Mouse (Mus musculus) bone marrow, adult 2 months (tissue): ENCODE results near the gene Daxx. TPM values are rescaled to one million over a fixed set of nuclear protein-coding genes. Genes with fewer than 3 reads are reported as not detected.

Source experiments
- H3K27ac ChIP-seq: fragments of 200-500 bp; 2 replicates; pipeline ENCODE4 v1.5.1; 2012; ENCODE audit warnings: low read depth, mild to moderate bottlenecking, control low read depth, inconsistent platforms, low read length; ENCODE audit not compliant: control insufficient read depth, poor library complexity, insufficient read depth
- H3K4me1 ChIP-seq: fragments of 200-500 bp; 2 replicates; pipeline ENCODE4 v1.6.1; 2011; ENCODE audit warnings: low read length; ENCODE audit not compliant: control insufficient read depth, insufficient read depth
- H3K4me3 ChIP-seq: fragments of 200-500 bp; replicated peaks from 2 replicates; pipeline ENCODE3; 2011; ENCODE audit warnings: mild to moderate bottlenecking, low read depth, low read length, control low read depth; ENCODE audit not compliant: control insufficient read depth
- CTCF ChIP-seq: fragments of 200-500 bp; IDR thresholded peaks from 2 replicates; pipeline ENCODE4 v1.5.1; 2011; ENCODE audit warnings: low read length, control low read depth; ENCODE audit not compliant: control insufficient read depth, insufficient read depth
- POLR2A ChIP-seq: fragments of 200-500 bp; IDR thresholded peaks from 2 replicates; pipeline ENCODE4 v1.6.1; 2011; ENCODE audit warnings: low read depth, mild to moderate bottlenecking, control low read depth, low read length, borderline replicate concordance; ENCODE audit not compliant: control insufficient read depth
- WGBS: fragments of 180-500 bp; shearing (Covaris S2); methylation state at CpG from one replicate; pipeline ENCODE4 v1.1.7; 2018; 5-methylcytosine and 5-hydroxymethylcytosine counted together
- polyA plus RNA-seq: library from polyadenylated mRNA; stranded (reverse); fragments of >200 nt; gene quantifications from 2 replicates; pipeline ENCODE4 v1.2.4, GENCODE M21; 2011; ENCODE audit warnings: low replicate concordance; ENCODE audit not compliant: missing spikeins, insufficient read depth, insufficient read length

Daxx gene
- polyA plus RNA-seq, 1 experiment = 42.3 TPM

DNA sequence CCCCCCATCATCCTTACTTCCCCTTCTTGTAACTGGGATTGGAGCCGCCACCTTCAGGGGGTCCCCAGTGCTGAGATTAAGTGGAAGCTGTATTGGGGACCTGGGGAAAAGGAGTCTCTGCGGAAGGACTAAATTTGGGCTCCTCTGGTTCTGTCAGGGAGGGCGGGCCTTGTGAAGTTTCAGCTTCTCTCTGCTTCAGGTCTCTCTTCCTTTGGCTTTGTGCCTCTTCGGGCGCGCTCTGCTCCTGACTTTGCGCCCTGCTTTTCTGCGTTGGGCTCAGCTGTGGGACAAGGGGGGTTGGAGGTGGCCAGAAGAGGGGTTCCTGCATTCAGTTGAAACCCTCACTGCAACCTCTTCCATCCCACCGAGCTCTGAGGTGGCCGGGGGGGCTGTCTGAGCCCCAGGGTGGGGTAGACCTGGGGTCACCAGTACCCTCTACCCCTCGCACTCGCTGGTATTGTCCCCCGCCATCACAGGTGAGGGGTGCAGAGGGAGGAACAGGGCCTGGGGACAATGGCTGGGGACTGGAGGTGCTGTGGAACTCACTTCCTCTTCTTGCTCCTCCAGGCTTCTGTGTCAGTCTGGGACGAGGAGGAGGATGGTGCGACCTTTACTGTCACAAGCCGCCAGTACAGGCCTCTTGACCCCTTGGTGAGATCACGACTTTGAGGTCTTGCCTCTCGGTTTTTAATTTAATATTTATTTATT, 22.1 kb downstream of the Daxx start:
- H3K4me3 ChIP-seq = peak overlapping the region; percentile 93
- H3K27ac ChIP-seq = peak overlapping the region; percentile 99
- H3K4me1 ChIP-seq = no peaks in the 10 kb centered on the region; the same call in 1 of the 2 replicates
- TF ChIP-seq POLR2A (no peak), CTCF (no peak)
- WGBS = 25% methylated on average over 18 of the region's 18 CpGs

DNA sequence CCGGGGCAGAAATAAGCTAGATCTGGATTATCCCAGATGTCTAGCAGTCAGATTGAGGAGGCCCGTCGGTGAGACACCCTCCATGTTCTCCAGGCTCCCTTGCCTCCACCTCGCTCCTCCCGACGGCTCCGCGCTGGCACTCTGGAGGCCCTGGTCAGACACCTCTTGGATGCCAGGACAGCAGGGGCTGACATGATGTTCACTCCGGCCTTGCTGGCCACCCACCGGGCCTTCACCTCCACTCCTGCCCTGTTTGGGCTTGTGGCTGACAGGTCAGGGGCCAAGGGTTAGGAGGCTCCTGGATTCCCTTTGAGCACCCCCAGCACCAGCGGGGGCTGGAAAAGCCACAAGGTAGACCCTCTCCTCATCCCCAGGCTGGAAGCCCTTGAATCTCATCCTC, 22.7 kb downstream of the Daxx start:
- no peaks in the 10 kb centered on the region; the same call in 1 of the 2 replicates for H3K4me1 ChIP-seq
- TF ChIP-seq POLR2A (no peak), CTCF (no peak)
- no peak overlapping the region for H3K27ac ChIP-seq
- WGBS = 89% methylated on average over 11 of the region's 11 CpGs
- no peak overlapping the region for H3K4me3 ChIP-seq

DNA sequence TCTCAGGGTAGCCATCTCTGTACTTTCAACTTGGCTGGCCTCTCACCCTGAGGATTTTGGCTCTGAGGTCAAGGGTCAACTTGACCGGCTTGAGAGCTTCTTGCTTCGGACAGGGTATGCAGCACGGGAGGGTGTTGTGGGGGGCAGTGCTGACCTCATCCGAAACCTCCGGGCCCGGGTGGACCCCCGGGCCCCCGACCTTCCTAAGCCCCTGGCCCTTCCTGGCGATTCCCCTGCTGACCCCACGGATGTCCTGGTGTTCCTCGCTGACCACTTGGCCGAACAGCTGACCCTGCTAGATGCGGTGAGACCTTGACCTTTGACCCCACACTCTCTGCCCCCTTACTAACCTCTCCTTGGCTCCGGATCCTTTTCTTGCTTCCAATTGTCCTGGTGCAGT, 23.2 kb downstream of the Daxx start:
- no peaks in the 10 kb centered on the region; the same call in 1 of the 2 replicates for H3K4me1 ChIP-seq

DNA sequence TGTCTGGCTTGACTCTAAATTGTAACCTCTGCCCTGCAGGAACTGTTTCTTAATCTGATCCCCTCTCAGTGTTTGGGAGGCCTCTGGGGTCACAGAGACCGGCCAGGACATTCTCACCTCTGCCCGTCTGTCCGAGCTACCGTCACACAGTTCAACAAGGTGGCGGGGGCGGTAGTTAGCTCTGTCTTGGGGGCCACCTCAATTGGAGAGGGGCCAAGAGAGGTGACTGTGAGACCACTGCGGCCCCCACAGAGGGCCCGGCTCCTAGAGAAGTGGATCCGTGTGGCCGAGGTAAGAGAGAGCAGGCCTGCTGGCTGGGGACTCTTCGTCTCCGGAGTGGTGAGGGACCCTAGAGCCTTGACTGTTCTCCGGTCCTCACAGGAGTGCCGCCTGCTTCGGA, 23.8 kb downstream of the Daxx start:
- TF ChIP-seq CTCF = no peak
- TF ChIP-seq POLR2A = no peak
- no peaks in the 10 kb centered on the region; the same call in 1 of the 2 replicates for H3K4me1 ChIP-seq
- WGBS = 96% methylated on average over 15 of the region's 15 CpGs
- H3K4me3 ChIP-seq = no peak overlapping the region
- H3K27ac ChIP-seq = no peak overlapping the region

More for the DNA sequence above, 23.2 kb downstream of the Daxx start:
- no peak overlapping the region for H3K4me3 ChIP-seq
- no peak for TF ChIP-seq POLR2A
- no peak for TF ChIP-seq CTCF
- 92% methylated on average over 14 of the region's 14 CpGs for WGBS
- H3K27ac ChIP-seq = no peak overlapping the region

GRCm38 (mm10) chr17:33935422-33936055, 26.3 kb downstream of the Daxx start:
- Histone ChIP-seq H3K4me1 (no peaks in the 10 kb centered on the region; the same call in 1 of the 2 replicates), H3K27ac (no peak overlapping the region), H3K4me3 (no peak overlapping the region)
- WGBS = 92% methylated on average over 21 of the region's 21 CpGs
- no peak for TF ChIP-seq POLR2A
- no peak for TF ChIP-seq CTCF

DNA sequence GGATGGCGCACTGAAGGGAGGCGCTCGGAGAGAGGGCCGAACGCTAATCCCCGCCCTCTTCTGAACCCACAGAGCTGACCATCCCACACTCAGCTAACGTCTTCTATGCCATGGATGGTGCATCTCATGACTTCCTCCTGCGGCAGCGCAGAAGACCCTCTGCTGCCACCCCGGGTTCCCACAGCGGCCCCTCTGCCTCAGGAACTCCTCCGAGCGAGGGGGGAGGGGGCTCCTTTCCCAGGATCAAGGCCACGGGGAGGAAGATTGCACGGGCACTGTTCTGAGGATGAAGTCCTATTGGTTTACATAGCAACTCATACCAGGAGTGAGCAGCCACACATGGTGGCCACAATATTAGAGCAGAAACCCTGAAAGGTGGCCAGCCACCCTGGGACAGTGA, 27.8 kb downstream of the Daxx start:
- TF ChIP-seq POLR2A (no peak), CTCF (no peak)
- Histone ChIP-seq H3K4me3 (no peak overlapping the region), H3K27ac (no peak overlapping the region; the same call in 1 of the 2 replicates), H3K4me1 (no peaks in the 10 kb centered on the region; the same call in 1 of the 2 replicates)
- 90% methylated on average over 15 of the region's 15 CpGs for WGBS

- Histone ChIP-seq H3K4me1 (no peaks in the 10 kb centered on the region; the same call in 1 of the 2 replicates), H3K27ac (no peak overlapping the region), H3K4me3 (no peak overlapping the region)
- WGBS = 67% methylated on average over 11 of the region's 11 CpGs
- TF ChIP-seq POLR2A (no peak), CTCF (no peak)
These were observed 29.6 kb downstream of the Daxx start for GRCm38 (mm10) chr17:33938783-33939182.

DNA sequence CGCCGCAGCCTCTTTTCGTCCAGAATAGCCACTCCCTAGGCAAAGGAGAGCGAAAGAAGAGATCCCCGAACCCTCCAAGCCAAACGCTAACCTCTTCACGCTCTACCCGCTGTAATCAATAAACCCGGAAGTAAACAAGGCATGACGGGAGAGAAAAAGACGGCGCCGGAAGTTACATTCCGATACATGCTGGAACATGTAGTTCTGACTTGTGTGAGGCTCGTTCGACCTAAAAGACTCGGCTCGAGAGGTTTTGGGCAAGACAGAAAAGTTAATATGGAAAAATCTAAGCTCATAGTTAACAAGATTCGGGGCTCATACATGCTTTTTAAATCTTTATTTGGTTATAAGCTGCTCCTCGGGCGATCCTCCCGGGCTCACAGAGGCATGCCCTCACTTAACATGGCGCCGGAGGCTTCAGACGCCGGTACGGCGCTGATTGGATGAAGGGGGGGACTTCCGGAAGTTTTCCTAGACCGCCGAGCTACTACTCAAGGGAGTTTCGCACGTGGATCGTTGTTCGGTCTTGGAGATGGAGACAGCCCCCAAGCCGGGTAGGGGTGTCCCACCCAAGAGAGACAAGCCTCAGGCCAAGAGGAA, 31.1 kb downstream of the Daxx start, which contains the start of the genes Pfdn6 and Wdr46:
TSS of gene Pfdn6 (minus strand) at position 138 of the 600 bp plus-strand sequence.
TSS of gene Wdr46 (plus strand) at position 455 of the 600 bp plus-strand sequence.
- WGBS = under 1% methylated on average over 36 of the region's 36 CpGs
- Histone ChIP-seq H3K27ac (peak within 1 kb of the TSS; percentile 7), H3K4me3 (peak within 1 kb of the TSS; percentile 97), H3K4me1 (no peaks in the 10 kb centered on the region; the same call in 1 of the 2 replicates)
- no peak for TF ChIP-seq CTCF
- TF ChIP-seq POLR2A = no peak
